Mouse (Mus musculus): ENCODE results near the gene Slc1a2. TPM values are rescaled to one million over a fixed set of nuclear protein-coding genes. Genes with fewer than 3 reads are reported as not detected.

Gene Slc1a2
- polyA plus RNA-seq, 1 experiment = 1.6 TPM

GRCm38 (mm10) chr2:102632361-102632760 lies 26.1 kb upstream of the Slc1a2 start:
- DNase-seq = no peak
- WGBS = 88% methylated on average over 4 of the region's 4 CpGs

GRCm38 (mm10) chr2:102634010-102634409 lies 24.4 kb upstream of the Slc1a2 start:
- WGBS = 90% methylated on average over 1 of the region's 1 CpGs
- TF ChIP-seq POLR2A (IDR thresholded peaks at IDR 0.05; ENCODE audit: low read depth, low read length) = no peak
- TF ChIP-seq CTCF (conservative IDR thresholded peaks at IDR 0.05; ENCODE audit: insufficient read depth, insufficient read length, low read depth, low read length) = no peak
- no peaks in the 10 kb centered on the region for H3K4me1 ChIP-seq (ENCODE audit: control insufficient read depth, insufficient read depth, low read length)

More at GRCm38 (mm10) chr2:102632361-102632760, 26.1 kb upstream of the Slc1a2 start:
- Histone ChIP-seq H3K4me1 (ENCODE audit: control insufficient read depth, insufficient read depth, low read length) (no peaks in the 10 kb centered on the region), H3K27me3 (replicated peaks; ENCODE audit: control insufficient read depth, insufficient read depth, low read length) (no peaks in the 10 kb centered on the region), H3K27ac (ENCODE audit: insufficient read depth, low read depth, low read length) (no peak overlapping the region), H3K36me3 (ENCODE audit: control insufficient read depth, insufficient read depth, low read length) (no peaks in the 10 kb centered on the region), H3K4me3 (ENCODE audit: insufficient read depth, low read depth, low read length) (no peak overlapping the region)
- TF ChIP-seq POLR2A (IDR thresholded peaks at IDR 0.05; ENCODE audit: low read depth, low read length) = no peak
- no peak for TF ChIP-seq CTCF (conservative IDR thresholded peaks at IDR 0.05; ENCODE audit: insufficient read depth, insufficient read length, low read depth, low read length)

GRCm38 (mm10) chr2:102635523-102636060 lies 22.9 kb upstream of the Slc1a2 start:
- H3K27me3 ChIP-seq (replicated peaks; ENCODE audit: control insufficient read depth, insufficient read depth, low read length) = no peaks in the 10 kb centered on the region
- no peak overlapping the region for H3K27ac ChIP-seq (ENCODE audit: insufficient read depth, low read depth, low read length)
- TF ChIP-seq POLR2A (IDR thresholded peaks at IDR 0.05; ENCODE audit: low read depth, low read length) (no peak), CTCF (conservative IDR thresholded peaks at IDR 0.05; ENCODE audit: insufficient read depth, insufficient read length, low read depth, low read length) (no peak)
- DNase-seq = no peak
- no peak overlapping the region for H3K4me3 ChIP-seq (ENCODE audit: insufficient read depth, low read depth, low read length)
- WGBS = 84% methylated on average over 3 of the region's 3 CpGs
- no peaks in the 10 kb centered on the region for H3K36me3 ChIP-seq (ENCODE audit: control insufficient read depth, insufficient read depth, low read length)
- no peaks in the 10 kb centered on the region for H3K4me1 ChIP-seq (ENCODE audit: control insufficient read depth, insufficient read depth, low read length)

More at GRCm38 (mm10) chr2:102634010-102634409, 24.4 kb upstream of the Slc1a2 start:
- DNase-seq = no peak
- Histone ChIP-seq H3K27me3 (replicated peaks; ENCODE audit: control insufficient read depth, insufficient read depth, low read length) (no peaks in the 10 kb centered on the region), H3K27ac (ENCODE audit: insufficient read depth, low read depth, low read length) (no peak overlapping the region), H3K36me3 (ENCODE audit: control insufficient read depth, insufficient read depth, low read length) (no peaks in the 10 kb centered on the region), H3K4me3 (ENCODE audit: insufficient read depth, low read depth, low read length) (no peak overlapping the region)

GRCm38 (mm10) chr2:102636116-102636600 lies 22.3 kb upstream of the Slc1a2 start:
- no peak for TF ChIP-seq CTCF (conservative IDR thresholded peaks at IDR 0.05; ENCODE audit: insufficient read depth, insufficient read length, low read depth, low read length)
- no peak for TF ChIP-seq POLR2A (IDR thresholded peaks at IDR 0.05; ENCODE audit: low read depth, low read length)
- no peak overlapping the region for H3K4me3 ChIP-seq (ENCODE audit: insufficient read depth, low read depth, low read length)
- no peaks in the 10 kb centered on the region for H3K4me1 ChIP-seq (ENCODE audit: control insufficient read depth, insufficient read depth, low read length)
- H3K27me3 ChIP-seq (replicated peaks; ENCODE audit: control insufficient read depth, insufficient read depth, low read length) = no peaks in the 10 kb centered on the region
- DNase-seq = no peak
- no peaks in the 10 kb centered on the region for H3K36me3 ChIP-seq (ENCODE audit: control insufficient read depth, insufficient read depth, low read length)
- no peak overlapping the region for H3K27ac ChIP-seq (ENCODE audit: insufficient read depth, low read depth, low read length)
- WGBS = 90% methylated on average over 7 of the region's 7 CpGs

- no peaks in the 10 kb centered on the region for H3K36me3 ChIP-seq (ENCODE audit: control insufficient read depth, insufficient read depth, low read length)
- no peaks in the 10 kb centered on the region for H3K4me1 ChIP-seq (ENCODE audit: control insufficient read depth, insufficient read depth, low read length)
- no peak overlapping the region for H3K4me3 ChIP-seq (ENCODE audit: insufficient read depth, low read depth, low read length)
- TF ChIP-seq POLR2A (IDR thresholded peaks at IDR 0.05; ENCODE audit: low read depth, low read length) (no peak), CTCF (conservative IDR thresholded peaks at IDR 0.05; ENCODE audit: insufficient read depth, insufficient read length, low read depth, low read length) (no peak)
- no peaks in the 10 kb centered on the region for H3K27me3 ChIP-seq (replicated peaks; ENCODE audit: control insufficient read depth, insufficient read depth, low read length)
- no peak for DNase-seq
- no peak overlapping the region for H3K27ac ChIP-seq (ENCODE audit: insufficient read depth, low read depth, low read length)
- WGBS = 64% methylated on average over 5 of the region's 5 CpGs
Measured at GRCm38 (mm10) chr2:102638140-102638539, 20.3 kb upstream of the Slc1a2 start.

- 53% methylated on average over 2 of the region's 2 CpGs for WGBS
- TF ChIP-seq CTCF (conservative IDR thresholded peaks at IDR 0.05; ENCODE audit: insufficient read depth, insufficient read length, low read depth, low read length) (no peak), POLR2A (IDR thresholded peaks at IDR 0.05; ENCODE audit: low read depth, low read length) (no peak)
- H3K27ac ChIP-seq (ENCODE audit: insufficient read depth, low read depth, low read length) = no peak overlapping the region
Measured at GRCm38 (mm10) chr2:102638690-102639089, 19.8 kb upstream of the Slc1a2 start.

GRCm38 (mm10) chr2:102648845-102649500 lies 9.5 kb upstream of the Slc1a2 start:
- peak; percentile 7 for DNase-seq
- WGBS = 77% methylated on average over 10 of the region's 10 CpGs
- Histone ChIP-seq H3K4me3 (ENCODE audit: insufficient read depth, low read depth, low read length) (no peak overlapping the region), H3K27ac (ENCODE audit: insufficient read depth, low read depth, low read length) (no peak overlapping the region), H3K4me1 (ENCODE audit: control insufficient read depth, insufficient read depth, low read length) (no peaks in the 10 kb centered on the region), H3K36me3 (ENCODE audit: control insufficient read depth, insufficient read depth, low read length) (no peaks in the 10 kb centered on the region), H3K27me3 (replicated peaks; ENCODE audit: control insufficient read depth, insufficient read depth, low read length) (no peaks in the 10 kb centered on the region; the same call in 1 of the 2 replicates)
- TF ChIP-seq CTCF (conservative IDR thresholded peaks at IDR 0.05; ENCODE audit: insufficient read depth, insufficient read length, low read depth, low read length) (no peak), POLR2A (IDR thresholded peaks at IDR 0.05; ENCODE audit: low read depth, low read length) (no peak)

More at GRCm38 (mm10) chr2:102638690-102639089, 19.8 kb upstream of the Slc1a2 start:
- no peak overlapping the region for H3K4me3 ChIP-seq (ENCODE audit: insufficient read depth, low read depth, low read length)
- H3K36me3 ChIP-seq (ENCODE audit: control insufficient read depth, insufficient read depth, low read length) = no peaks in the 10 kb centered on the region
- no peak for DNase-seq
- H3K4me1 ChIP-seq (ENCODE audit: control insufficient read depth, insufficient read depth, low read length) = no peaks in the 10 kb centered on the region
- no peaks in the 10 kb centered on the region for H3K27me3 ChIP-seq (replicated peaks; ENCODE audit: control insufficient read depth, insufficient read depth, low read length)
